Mouse (Mus musculus) ZHBTc4 (cell line): Measurements from ENCODE around the gene Ube2q1.

Source experiments
- DNase-seq: peaks from one replicate; pipeline ENCODE4 v3.0.0-alpha.2; 2011; ENCODE audit warnings: low read depth, low spot score

Ube2q1 gene

GRCm38 (mm10) chr3:89821096-89821513, 47.7 kb downstream of the Ube2q1 start:
- DNase-seq = no peak

- DNase-seq = peak; percentile 64
These were observed 48.4 kb downstream of the Ube2q1 start for GRCm38 (mm10) chr3:89821548-89822480.

GRCm38 (mm10) chr3:89823594-89823993, 50.2 kb downstream of the Ube2q1 start:
- no peak for DNase-seq

DNA sequence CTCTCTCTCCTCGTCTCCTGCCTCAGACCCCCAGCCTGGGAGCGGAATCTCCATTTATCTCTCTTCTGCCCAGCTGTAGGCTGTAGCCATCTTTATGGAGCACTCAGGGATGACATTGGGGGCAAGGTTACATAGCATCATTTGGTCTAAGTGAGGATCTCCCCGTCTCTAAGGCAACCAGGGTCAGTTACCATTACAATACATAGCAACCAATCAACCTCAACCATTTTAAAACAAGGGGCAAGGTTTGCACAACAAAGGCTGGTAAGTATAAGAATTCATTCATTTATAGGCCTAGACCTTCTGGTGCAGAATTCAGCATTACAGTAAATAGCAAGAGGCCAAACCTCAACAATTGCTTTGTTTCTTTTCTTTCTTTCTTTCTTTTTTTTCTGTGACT, 52.9 kb downstream of the Ube2q1 start:
- DNase-seq = peak; percentile 93

DNA sequence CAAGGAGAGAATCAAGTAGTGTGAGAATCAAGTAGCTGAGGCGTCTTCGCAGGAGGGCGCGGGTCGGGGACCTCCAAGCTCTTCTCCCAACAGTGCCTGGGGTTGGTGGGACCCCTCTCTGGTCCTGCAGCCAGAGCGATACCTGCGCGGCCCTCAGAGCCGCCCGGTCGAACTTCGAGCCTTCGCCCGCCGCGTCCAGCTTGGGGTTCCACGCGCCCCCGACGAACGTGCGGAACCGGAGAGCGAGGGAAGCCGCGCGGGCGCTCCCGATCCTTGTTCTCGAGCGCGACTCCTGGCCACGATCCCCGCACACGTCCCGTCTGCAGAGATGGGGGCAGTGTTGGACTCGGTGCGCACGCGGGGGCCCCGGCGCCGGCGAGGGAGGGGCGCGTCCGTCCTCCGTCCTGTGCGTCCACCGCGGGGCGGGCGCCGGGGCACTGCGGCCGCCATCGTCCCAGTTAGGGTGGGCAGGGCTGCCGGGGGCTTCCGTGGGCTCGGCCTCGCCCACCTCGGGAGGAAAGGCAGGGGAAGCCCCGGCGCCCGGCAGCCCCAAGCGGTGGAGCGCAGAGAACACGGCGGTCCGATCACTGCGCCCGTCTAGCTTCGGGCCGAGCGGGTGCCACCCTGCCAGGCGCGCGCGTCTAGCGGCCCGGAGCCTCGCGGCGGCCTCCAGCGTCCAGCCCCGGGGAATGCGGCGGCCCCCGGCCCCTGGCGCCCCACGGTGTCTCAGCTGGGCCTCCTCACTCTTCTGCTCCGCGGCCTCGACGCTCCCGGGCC, 57.6 kb downstream of the Ube2q1 start, which contains the start of gene She:
She (plus strand) TSS at position 556 of the 777 bp plus-strand sequence.
- peak; percentile 58 for DNase-seq
